Mouse (Mus musculus) G1E-ER4 (cell line): ENCODE data around the gene Prr5. TPM values are rescaled to one million over a fixed set of nuclear protein-coding genes. Genes with fewer than 3 reads are reported as not detected.

Experiments used
- GATA1 ChIP-seq: IDR thresholded peaks from one replicate; pipeline ENCODE4 v1.8.0; 2012; ENCODE audit warnings: low read length, inconsistent platforms
- polyA plus RNA-seq: library from polyadenylated mRNA; stranded (reverse); fragments of >175 nt; gene quantifications from 2 replicates; pipeline ENCODE4 v1.2.3, GENCODE M21; 2012

Gene Prr5
- polyA plus RNA-seq, 1 experiment = not detected

DNA sequence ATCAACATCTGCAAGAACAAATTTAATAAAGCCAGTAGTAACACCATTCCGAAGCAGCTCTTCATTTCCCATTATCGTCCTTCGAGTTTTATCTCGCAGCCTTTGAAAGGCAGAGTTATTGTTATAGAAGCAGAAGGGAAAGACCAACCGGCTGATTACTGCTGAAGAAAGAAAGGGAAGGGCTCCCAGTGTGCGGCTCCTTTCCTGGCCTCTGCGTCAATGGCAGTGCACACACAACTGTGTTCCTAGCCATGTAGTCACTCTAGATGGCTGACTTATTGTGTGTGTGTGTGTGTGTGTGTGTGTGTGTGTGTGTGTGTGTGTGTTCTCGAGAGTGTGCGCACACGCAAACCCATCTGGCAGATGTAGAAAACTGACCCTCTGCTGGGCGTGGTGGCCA is 45.7 kb downstream of the Prr5 start:
- TF ChIP-seq GATA1 = no peak

DNA sequence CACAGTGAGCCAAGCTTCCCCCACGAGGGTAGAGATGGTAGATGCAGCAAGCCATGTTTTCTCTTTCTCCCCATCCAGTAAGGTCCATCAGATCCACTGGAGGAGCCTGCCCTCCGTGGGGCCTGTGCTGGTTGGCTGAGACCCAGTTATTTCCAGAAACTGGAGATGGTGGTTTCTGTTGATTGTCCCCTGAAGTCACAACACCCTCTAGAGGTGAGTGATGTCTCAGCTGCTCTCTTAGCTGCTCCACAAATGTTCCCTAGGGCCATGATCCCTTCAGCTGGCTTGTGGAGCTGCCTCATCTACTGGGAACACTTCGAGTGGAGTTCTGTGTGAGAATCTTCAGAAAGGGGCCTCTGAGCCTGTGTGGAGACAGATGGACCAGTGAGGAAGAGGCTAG is 49.4 kb downstream of the Prr5 start:
- no peak for TF ChIP-seq GATA1

DNA sequence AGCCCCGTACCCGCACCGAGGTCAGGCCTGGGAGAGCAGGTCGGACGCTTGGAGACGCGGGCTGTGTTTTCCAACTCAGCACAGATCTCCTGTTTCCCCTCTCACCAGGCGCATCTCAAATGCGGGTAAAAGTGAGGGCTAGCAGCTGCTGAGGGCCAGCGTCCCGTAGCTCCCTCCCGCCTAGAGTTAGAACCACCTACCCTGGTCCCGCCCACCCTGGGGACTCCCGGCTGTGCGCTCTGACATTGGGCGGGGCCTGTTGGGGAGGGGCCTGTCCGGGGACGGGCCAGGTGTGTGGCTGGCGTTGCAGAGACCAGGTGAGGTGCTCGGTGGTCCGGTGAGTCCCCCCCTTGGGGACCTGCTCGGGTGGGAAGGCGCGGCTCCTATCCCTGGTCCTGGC is 50.4 kb downstream of the Prr5 start, which contains the start of gene Arhgap8:
Arhgap8 (plus strand) TSS at position 262 of the 400 bp plus-strand sequence.
- no peak for TF ChIP-seq GATA1

DNA sequence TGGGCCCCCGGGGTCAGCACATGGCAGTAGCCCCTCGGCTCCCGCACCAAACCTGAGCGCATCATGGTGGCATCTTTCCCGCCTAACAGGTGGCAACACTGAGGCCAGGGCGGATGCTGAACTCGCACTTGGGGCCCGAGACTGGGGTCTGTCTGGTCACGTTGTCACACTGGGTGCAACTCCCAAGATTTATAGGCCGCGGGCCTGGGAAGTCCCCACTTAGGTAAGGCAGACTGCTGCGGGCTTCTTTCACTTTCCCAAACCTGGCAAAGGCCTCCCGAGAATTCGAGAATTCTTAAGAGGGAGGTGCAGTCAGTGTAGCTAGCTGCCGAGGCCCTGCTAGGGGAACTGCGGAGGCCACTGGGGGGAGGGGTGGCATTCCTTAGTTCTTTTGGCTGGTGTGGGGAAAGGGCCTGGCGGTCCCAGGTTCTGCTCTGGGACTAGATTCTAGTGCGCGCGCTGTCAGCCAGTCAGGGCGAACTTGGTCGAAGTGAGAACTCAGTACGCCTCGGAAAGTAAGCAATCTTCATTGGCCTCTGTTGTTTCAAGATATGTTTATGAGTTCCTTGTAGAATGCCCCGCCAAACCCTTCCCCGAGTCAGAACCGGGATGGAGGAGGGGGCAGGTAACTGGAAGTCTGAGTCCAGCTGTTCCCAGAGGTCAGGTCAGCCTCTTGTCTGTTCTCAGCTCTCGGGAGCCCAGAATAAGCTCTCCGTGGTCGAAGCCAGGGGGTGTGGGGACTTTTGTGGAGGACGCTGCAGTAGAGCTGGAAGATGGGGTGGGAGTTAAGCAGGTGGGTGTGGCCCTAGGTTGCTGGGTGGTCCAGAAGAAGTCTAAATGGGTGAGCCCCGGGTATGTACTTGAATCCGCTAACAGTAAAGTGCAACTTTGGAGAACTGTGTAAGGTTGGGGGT is 51.1 kb downstream of the Prr5 start:
- TF ChIP-seq GATA1 = no peak

DNA sequence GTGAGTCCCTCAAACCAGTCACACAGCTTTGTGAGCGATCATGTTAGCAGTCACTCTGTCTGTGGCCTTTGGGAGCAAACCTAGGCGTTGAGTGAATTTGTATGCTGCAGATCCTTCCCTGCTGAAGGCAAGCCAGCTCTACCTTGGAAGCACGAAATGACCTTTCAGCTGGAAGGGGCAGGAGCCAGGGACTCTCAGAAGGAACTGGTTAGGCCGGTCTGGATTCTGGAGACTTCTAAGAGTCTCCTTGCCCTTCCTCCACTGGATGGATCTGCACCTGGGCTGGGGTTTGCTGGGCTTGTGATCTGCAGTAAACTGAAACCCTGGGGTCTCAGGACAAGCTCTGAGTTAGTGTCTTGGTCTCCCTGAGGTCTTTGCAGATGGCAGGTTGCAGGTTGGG is 54.8 kb downstream of the Prr5 start:
- no peak for TF ChIP-seq GATA1

DNA sequence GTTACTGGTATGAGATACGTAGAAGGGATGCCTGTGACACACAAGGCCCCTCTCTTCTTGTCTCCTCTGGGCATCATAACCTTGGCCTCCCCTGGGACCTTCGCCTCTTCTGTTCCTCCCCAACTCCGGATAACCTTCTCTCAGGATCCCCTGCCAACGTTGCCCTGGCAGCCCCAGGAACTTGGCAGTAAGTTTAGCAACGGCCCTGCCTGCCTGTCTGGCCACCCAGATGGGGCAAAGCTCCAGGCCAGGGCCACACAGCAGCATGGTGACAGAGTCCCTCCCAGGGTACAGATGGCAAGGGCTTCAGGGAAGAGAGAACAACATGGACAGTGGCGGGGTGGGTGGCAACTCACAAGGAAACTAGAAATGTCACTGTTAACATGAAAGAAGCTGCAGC is 60.3 kb downstream of the Prr5 start:
- no peak for TF ChIP-seq GATA1

DNA sequence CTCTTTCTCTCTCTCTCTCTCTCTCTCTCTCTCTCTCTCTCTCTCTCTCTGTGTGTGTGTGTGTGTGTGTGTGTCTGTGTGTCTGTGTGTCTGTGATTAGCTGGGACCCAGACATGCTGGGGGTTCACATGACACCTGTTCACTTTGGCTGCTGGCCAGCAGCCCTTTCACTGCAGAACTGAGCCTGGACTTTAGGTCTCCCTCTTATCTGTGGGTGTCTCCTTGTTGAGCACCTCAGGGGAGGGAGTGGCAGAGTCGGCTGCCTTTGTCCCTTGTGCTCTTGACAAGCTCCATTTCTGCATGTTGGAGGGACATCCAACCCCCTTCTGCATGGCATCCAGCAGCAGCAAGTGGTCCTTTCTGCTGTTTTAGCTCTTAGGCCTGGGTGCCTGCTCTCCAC is 61.5 kb downstream of the Prr5 start:
- TF ChIP-seq GATA1 = no peak

DNA sequence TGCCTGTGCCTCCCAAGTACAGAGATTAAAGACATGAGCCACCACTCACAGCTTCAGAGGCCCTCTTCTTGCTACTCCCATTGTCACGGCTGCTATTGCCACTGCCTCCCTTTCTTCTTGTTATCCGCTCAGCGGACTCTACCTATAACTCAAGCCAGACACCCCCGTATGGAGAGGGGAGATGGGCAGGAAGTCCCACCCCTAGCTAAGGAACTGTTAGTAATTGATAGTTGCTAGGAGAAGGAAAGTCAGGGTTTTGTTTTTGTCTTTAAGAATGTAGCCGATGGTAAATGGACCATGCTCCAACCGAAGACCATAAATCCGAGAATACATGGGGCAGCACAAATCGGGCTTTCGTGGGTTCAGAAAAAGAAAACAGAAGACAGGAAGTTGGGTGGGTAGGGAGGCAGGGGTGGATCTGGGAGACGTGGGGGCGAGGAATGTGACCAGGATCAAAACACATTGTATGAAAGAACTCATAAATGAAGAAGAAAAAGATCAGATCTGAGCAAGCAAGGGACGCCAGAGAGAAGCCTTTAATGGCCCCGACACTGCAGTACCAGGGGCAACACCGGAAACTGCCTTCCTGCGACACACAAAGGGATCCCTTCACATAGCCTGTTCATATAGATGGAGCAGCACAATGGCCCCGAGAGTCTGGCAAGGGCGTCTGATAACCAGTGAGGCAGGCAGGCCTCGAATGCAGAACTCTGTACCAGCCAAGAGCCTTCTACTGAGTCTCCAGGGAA is 62.4 kb downstream of the Prr5 start:
- no peak for TF ChIP-seq GATA1

DNA sequence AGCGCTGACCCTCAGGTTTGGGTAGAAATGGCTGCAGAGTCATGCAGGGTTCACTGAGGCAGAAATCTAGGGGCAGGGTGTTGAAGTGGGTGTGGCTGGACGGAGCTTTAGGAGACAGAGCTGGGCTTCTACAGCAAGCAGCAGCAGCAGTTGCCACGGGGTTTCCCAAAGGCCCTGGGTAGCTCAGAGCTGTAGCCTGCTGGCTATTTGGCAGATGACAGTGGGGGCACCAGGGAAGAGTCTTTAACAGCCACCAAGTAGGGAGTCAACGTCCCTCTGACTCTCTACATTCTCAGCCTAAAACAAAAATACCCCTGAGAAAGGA is 63.0 kb downstream of the Prr5 start:
- no peak for TF ChIP-seq GATA1

DNA sequence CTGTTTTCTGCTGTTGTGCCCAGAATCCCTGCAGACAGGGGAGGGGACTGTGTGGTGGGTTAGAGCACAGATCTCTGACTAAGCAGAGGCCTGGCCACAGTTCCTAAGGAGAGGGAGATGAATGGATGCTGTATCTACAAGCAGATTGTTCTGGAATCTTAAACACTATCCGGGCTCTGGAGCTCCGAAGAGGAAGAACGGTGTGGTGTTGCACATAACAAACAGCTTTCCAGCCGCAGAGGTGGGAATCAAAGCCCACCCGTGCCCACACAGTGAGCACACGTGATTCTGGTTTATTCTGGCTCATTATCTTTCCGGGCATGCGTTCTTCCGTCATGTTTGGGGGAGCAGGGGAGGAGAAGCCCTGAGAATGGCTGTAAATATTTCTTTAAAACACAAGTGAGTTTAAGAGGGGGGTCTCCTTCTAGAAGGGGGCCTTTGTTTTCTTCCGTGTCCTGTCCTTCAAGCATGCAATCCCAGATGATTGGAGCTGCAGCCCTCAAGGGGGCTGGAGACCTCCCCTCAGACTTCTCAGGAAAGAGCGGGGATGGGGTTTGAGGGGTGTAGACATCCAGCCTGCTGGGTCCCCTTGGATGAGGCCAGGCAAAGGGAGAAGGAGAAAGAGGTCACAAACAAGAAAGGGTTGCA is 67.0 kb downstream of the Prr5 start:
- TF ChIP-seq GATA1 = no peak

DNA sequence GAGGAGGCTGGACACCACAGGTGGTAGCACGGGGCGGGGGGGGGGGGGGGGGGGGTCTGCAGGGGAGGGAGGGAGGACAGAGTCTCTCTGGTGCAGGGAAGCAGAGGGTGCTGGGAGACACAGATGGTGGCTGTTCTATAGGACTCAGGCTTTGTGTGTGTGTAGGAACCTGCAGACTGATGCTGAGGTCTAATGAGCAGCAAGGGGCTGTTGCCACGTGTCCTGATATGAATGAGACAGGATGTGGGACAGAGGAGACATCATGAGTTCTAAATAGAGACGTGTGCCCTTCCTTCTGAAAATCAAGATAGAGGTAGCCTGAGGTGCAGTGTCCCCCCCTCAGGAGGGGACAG is 67.5 kb downstream of the Prr5 start:
- TF ChIP-seq GATA1 = no peak

DNA sequence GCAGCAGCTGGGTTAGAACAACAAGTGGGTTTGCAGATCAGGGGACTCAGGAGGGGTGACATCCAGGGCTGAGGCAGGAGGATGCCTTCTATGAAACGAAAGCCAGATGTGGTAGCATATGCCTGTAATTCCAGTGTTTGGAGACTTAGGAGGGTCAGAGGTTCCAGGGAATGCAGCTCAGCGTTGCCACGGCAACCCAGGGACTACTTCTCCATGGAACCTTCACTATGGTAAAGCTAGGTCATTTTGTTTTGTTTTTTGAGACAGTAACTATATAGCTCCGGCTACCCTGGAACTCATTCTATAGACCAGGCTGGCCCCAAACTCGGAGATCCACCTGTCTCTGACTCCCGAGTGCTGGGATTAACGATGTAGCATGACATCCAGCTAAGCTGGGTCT is 68.8 kb downstream of the Prr5 start:
- no peak for TF ChIP-seq GATA1

DNA sequence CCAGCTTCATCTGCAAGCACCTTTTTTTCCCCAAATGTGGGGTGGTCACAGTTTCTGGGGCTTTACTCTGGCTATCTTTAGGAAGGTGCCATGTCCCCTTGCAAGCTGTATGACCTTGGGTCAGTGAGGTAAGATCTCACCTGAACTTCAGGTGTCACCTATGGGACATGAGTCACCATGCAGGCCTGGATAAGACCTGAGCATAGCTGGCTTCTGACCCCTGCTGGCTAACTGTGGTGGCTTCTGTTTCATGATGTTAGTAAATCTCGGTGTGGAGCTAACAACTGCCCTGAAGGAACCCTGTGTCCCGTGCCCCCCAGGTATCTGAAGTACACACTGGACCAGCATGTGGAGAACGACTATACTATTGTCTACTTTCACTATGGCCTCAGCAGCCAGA is 72.2 kb downstream of the Prr5 start:
- TF ChIP-seq GATA1 = no peak

DNA sequence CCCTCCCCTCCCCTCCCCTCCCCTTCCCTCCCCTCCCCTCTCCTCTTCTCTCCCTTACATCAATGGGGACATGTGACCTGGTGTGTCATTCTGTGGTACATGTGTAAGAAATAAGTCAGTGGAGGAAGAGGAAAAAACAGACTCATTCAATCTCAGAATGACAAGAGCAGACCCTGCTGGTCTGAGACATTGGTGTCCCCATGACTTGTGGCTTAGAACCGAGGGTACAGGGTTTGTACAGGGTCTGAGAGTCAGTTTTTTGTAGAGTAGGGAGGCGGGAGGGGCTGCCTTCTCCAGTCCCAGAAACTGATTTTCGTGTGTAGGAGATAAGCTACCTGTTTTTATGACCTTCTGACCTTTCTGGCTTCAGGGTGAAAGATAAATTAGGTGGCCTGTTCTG is 73.9 kb downstream of the Prr5 start:
- no peak for TF ChIP-seq GATA1

DNA sequence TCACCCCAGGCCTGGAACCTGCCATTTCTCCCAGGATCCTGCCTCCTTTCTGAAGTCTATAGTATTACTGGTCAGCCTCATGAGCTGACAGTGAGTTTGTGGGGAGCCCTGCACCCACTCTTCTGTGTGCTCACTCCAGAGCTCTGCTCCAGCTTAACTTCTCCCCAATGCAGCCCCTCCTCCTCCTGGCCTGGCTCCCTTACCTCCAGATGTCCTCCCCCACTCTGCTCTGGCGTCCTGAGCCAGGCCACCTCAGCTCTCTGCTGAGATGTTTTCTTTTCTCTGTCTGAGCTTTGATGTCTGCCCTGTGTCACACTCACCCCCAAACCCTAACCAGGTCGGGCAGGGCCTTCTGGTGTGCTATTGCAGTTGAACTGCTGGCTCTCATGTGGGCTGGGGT is 74.9 kb downstream of the Prr5 start:
- no peak for TF ChIP-seq GATA1

DNA sequence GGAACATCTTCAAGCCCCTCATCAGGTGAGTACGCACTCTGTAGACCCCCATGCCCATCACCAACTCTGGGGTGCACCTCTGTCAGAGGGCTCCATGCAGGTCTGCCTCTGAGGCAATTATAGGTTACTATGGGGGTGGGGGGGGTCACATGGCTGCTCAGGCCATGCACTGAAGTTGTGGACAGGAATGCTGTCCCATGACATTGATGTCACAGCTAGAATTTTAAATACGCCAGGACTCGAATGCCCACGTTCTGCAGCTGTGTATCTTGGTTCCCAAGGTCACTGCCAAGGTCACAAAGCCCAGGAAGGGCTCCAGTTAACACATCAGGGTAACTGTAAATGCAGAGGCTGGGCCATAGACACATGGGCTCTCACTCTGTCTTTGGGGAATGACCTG is 76.4 kb downstream of the Prr5 start:
- no peak for TF ChIP-seq GATA1

Other genes starting within 250 kb of the Prr5 start
- not detected in 2 replicates for gene Shisal1, start 222.5 kb upstream of the Prr5 start, polyA plus RNA-seq
- not detected in 2 replicates for gene Rtl6, start 111.8 kb upstream of the Prr5 start, polyA plus RNA-seq
- gene Arhgap8, start 50.4 kb downstream of the Prr5 start, polyA plus RNA-seq = not detected in 2 replicates
- gene Phf21b, start 186.4 kb downstream of the Prr5 start, polyA plus RNA-seq = not detected in 2 replicates